Mouse (Mus musculus) E14TG2a.4 (cell line): ENCODE measurements around the gene Thoc6.

Source experiments
- CTCF ChIP-seq: conservative IDR thresholded peaks from 2 replicates; pipeline ENCODE4 v1.5.1; 2014; ENCODE audit warnings: low read length
- POU5F1 ChIP-seq: IDR thresholded peaks from 2 replicates; pipeline ENCODE4 v1.6.1; 2014; ENCODE audit warnings: low read length, borderline replicate concordance

DNA sequence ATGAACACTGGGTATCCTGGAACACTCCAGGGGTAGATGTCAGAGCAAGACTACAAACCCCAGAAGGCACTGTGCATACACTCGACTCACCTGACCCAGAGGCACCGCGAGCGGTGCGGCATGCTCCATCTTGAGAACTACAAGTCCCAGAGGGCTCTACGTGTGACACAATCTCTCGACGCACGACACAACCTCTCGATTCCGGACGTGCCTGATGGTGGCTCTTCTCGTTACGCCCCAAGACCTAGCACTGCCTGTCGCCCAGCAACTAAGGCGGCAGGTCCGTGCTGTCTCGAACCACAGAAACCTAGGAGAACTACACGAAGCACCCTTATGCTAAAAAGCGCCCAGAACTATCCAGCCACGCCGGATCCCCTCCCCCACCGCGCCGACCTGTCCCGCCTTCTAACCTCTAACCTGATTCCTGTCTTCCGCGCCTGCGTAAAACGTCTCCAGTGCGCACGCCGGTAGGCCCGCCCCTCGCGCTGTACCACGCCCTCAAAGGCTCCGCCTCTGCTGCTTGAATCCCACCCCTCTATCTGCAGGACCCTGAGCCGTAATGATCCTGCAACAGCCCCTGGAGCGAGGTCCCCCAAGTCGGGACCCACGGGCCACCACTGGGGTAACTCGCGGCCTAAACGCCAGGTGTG lies at the start of gene Thoc6, which contains the start of gene Hcfc1r1:
- no peak for TF ChIP-seq CTCF
- no peak for TF ChIP-seq POU5F1
